Mouse (Mus musculus): ENCODE measurements around the gene Palm3.
"Not testable (repeated sequence)": the region's sequence is repeated elsewhere in the genome, so short reads cannot be mapped to it uniquely, and the experiment has no call there.

The Palm3 gene

DNA sequence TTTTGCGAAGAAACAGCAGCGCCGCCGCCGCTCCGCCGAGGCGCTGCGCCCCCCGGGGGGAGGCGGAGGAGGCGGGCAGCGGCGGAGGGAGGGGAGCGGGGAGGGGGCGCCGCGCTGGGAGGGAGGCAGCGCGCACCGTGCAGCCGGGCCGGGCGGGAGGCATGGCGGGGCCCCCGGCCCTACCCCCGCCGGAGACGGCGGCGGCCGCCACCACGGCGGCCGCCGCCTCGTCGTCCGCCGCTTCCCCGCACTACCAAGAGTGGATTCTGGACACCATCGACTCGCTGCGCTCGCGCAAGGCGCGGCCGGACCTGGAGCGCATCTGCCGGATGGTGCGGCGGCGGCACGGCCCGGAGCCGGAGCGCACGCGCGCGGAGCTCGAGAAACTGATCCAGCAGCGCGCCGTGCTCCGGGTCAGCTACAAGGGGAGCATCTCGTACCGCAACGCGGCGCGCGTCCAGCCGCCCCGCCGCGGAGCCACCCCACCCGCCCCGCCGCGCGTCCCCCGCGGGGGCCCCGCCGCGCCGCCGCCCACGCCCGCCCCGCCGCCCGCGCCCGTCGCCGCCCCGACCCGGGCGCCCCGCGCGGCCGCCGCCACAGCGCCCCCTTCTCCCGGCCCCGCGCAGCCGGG, 23.6 kb upstream of the Palm3 start, which contains the start of gene Samd1:
Gene Samd1, plus strand, starts transcription at position 162 of the 631 bp plus-strand sequence.
- in situ Hi-C loops (cut with MboI; ENCODE audit: low sequenced_read_pairs) = no loop called here

GRCm38 (mm10) chr8:83998231-83999056, 22.8 kb upstream of the Palm3 start:
- in situ Hi-C loops (cut with MboI; ENCODE audit: low sequenced_read_pairs) = no loop called here

GRCm38 (mm10) chr8:83999057-83999705, 22.1 kb upstream of the Palm3 start:
- in situ Hi-C loops (cut with MboI; ENCODE audit: low sequenced_read_pairs) = no loop called here

- in situ Hi-C loops (cut with MboI; ENCODE audit: low sequenced_read_pairs) = no loop called here
Observed at GRCm38 (mm10) chr8:83999825-84000224, 21.4 kb upstream of the Palm3 start.

GRCm38 (mm10) chr8:84001281-84002000, 19.8 kb upstream of the Palm3 start, which contains the start of gene 1700067K01Rik:
TSS of gene 1700067K01Rik (plus strand) at chr8:84001502.
- in situ Hi-C loops (cut with MboI; ENCODE audit: low sequenced_read_pairs) = no loop called here

- in situ Hi-C loops (cut with MboI; ENCODE audit: low sequenced_read_pairs) = no loop called here
Observed at GRCm38 (mm10) chr8:84002957-84003611, 18.2 kb upstream of the Palm3 start.

DNA sequence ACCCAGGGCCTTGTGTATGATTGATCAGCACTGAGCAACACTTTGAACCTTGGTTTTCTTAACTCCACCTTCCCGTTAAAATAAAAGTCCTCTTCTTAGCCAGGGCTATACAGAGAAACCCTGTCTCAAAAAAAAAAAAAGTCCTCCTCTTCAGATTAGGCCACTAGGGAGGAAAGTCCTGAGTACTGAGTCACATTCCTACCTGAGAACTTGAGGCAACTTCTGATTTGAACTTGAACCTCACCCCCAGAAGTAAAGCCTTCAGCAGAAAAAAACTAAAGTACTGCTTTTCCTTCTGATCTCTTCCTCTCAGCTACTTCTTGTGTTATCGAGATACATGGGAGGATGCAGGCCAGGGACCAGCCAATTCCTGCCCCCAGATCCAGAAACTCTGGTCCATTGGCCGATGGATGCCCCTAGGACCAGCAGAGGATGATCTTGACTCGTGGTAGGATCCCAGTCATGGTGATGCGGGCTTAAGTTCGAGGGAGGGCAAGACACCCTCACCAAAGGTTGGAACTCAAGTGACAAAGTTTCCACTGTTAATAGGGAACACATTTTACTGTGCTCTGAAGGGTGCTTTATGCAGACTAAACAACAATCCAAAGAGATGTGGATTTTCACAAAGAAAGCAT, 17.5 kb upstream of the Palm3 start:
- in situ Hi-C loops (cut with MboI; ENCODE audit: low sequenced_read_pairs) = no loop called here

DNA sequence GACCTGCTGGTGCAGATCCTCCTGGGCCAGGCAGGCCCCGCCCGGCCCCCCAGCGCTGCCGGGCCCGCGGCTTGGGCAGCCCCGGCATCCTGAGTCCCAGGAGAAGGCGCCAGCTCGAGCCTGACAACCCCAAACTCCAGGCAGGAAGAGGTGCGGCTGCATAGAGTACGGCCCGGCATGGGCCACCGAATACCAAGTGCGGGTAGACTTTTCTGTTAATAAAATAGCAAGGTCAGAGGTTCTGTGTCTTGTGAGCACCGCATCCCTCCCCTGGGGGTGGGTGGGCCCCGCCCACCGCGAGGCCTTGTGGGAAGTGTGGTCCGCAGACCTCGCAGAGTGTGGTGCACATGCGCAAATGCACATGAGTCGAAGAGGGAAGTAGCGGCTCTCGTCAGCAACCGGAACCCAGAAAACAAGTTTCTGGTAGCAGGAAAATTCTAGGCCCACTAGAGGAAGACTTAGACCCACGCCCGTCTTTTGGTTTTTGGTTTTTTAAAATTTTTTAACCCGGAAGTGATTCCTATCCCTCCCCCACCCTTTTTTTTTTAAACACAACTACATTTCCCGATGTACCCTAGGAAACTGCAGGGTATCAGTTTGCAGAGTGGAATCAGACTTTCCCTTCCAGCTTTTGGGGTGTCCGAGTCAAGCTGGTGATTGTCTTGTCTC, 16.6 kb upstream of the Palm3 start:
- in situ Hi-C loops (cut with MboI; ENCODE audit: low sequenced_read_pairs) = no loop called here

DNA sequence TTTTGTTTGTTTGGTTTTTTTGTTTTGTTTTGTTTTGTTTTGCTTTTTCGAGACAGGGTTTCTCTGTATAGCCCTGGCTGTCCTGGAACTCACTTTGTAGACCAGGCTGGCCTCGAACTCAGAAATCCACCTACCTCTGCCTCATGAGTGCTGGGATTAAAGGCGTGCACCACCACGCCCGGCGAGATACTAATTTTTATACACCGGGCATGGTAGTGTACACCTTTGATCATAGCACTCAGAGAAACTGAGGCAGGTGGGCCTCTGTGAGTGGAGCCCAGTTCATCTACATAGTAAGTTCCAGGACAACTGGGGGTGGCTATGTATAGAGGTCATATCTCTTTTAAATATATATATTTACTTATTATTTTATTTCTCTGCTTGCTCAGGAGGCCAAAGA, 15.8 kb upstream of the Palm3 start:
- in situ Hi-C loops (cut with MboI; ENCODE audit: low sequenced_read_pairs) = not testable (repeated sequence)

DNA sequence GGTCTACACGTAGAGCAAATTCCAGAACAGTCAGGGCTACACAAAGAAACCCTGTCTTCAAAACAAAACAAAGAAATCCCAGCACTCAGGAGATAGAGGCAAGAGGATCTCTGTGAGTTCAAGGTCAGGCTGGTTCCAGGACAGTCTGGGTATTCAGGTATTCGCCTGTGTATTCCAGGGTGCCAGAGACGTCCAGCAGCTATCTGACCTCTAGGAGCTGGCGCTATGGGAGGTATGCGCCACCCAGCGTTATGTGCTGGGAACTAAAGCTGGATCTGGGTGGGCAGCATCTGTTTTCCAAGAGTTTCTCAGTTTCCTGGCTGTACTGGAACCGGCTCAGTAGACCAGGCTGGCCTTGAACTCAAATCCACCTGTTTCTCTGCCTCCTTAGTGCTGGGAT, 12.9 kb upstream of the Palm3 start:
- in situ Hi-C loops (cut with MboI; ENCODE audit: low sequenced_read_pairs) = no loop called here

- in situ Hi-C loops (cut with MboI; ENCODE audit: low sequenced_read_pairs) = no loop called here
Observed at GRCm38 (mm10) chr8:84009876-84010275, 11.4 kb upstream of the Palm3 start.

DNA sequence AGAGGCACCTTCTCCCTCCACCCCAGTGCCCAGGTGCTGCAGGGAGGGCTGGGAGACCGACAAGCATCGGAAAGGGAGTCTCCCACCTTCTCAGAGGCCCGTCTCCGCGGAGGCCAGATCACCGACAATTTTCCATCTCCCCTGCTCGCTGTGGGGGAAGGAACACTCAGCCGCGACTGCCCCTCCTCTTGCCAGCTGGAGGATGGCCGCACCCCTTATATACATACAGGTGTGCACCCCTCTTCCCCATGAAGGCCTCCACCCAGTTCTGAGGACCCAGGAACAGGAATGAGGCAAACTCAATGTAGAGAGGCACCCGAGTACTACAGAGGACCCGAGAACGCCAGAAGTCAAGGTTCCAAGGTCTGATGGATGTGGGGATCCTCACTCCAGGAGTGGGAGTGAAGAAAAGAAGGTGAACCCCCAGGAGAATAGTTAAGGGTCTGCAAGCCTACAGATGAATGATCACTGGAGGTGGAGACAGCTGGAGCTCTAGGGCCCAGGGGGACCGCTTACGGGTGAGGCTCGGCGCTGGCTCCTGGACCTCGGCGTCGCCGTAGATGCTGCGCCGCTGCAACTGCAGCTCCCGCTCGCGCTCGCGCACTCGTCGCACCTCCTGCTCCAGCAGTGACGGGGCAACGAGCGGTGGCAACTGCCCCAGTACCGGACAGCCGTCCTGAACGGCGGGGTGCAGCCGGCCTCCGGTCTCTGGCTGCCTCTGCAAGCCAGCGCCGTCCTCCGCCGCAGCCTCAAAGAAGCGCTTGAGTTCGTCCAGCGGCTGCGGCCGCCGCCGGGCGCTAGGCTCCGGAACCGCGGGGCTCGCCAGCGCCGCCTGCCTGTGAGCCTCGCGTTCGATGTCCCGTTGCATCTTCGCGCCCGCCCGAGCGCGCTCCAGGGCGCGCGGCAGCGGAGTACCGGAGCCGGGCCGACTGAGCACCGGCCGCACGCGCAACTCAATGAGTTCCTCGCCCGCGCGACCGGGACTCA, 10.4 kb upstream of the Palm3 start:
- in situ Hi-C loops (cut with MboI; ENCODE audit: low sequenced_read_pairs) = no loop called here

GRCm38 (mm10) chr8:84011705-84012498, 9.4 kb upstream of the Palm3 start, which contains the start of gene 2210011C24Rik:
TSS of gene 2210011C24Rik (minus strand) at chr8:84012171.
- in situ Hi-C loops (cut with MboI; ENCODE audit: low sequenced_read_pairs) = no loop called here

DNA sequence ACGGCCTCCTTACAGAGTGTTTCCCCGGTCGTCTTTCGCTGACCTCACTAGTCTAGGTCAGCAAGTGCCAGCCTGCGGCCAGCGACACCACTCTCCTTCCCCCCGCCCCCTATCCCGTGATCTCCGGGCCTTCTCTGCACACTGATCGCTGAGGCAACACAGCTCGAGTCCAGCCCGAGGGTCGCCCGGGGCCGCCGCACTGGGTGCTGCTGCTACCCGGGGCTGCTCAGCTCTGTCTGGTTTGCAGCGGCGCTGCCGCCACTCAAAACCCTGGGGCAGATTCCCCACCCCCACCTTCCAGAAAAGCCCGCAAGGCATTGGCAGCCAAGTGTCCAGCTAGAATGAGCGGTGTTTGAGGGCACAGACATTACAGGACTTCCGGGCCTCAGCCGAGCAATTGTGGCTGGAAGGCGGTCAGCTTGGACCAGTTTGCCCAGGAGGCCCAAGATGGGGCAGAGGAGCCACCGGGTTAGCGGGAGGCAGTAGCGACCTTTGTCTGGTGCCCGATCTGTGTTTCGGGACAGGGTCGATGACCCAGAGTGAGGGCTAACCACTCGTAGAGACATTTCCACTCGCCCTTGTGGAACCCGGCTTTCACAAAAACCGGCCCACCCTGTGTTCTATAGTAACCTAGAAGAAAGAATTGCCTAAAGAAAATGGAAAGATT, 8.6 kb upstream of the Palm3 start:
- in situ Hi-C loops (cut with MboI; ENCODE audit: low sequenced_read_pairs) = no loop called here

GRCm38 (mm10) chr8:84015833-84016232, 5.4 kb upstream of the Palm3 start:
- in situ Hi-C loops (cut with MboI; ENCODE audit: low sequenced_read_pairs) = no loop called here

DNA sequence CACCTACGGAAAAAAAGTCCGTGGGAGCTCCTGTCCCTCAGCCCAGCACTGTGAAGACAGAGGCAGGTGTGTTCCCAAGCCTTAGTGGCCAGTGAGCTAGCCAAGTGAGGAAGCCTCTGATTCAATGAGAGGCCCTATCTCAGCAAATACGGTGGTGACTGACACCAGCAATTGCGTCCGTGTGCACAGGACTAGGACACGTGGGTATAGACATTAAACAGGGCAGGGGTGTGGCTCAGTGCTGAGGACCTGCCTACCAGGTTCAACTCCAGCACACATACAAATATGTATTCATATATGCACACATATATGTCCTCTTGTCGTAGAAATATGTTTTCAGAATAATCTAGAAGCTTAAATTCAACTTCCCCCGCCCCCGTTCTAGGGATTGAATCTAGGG, 1.5 kb upstream of the Palm3 start:
- in situ Hi-C loops (cut with MboI; ENCODE audit: low sequenced_read_pairs) = no loop called here

GRCm38 (mm10) chr8:84021569-84021968, 298 bp downstream of the Palm3 start:
- in situ Hi-C loops (cut with MboI; ENCODE audit: low sequenced_read_pairs) = no loop called here

All from CH12F3 (cell line).